Mouse (Mus musculus) kidney, adult 11 months (tissue): ENCODE data around the gene Gm5767.

Source experiments
- DNase-seq: peaks from one replicate; pipeline ENCODE4 v3.0.0; 2022

Gm5767 gene

DNA sequence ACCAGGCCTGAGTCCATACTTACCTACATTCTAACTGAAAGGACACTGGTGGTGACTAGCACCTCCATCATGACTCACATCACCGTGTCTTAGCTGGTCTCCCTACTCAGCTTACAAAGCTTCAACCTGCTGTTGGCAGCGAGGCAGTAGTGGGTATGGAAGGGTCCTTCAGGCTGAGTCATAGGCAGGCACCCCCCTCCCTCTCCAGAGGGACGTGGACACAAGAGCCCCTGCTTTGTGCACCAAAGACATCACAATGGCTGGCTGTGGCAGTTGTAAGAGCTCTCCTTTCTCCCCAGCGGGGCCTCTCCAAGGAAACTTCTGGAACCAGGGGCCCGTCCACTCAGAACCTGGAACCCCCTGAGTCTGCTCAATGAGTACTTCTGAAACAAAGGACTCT is at the start of gene Gm5767:
Gene Gm5767, plus strand, starts transcription at position 301 of the 400 bp plus-strand sequence.
- no peak for DNase-seq

- no peak for DNase-seq
Observed at GRCm38 (mm10) chr16:8631428-8631827, 49.1 kb upstream of the Gm5767 start.

DNA sequence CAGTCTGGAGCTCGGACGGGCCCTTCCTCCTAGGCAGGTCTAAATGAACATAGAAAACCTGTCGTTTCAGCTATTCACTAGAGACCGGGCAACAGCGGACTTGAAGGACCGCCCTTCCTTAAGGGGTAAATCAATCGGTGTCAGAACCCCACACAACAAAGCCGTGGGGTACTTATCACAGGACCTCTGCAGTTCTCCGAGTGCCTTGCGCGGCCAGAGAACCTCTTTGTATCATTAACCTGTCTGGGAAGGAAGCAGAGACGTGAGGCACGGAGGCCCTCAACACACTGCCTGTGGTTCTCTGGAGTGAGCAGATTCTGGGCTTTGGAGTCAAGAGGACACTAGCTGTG is 43.7 kb upstream of the Gm5767 start:
- no peak for DNase-seq

- DNase-seq = peak; percentile 91
Observed at GRCm38 (mm10) chr16:8637217-8638051, 43.1 kb upstream of the Gm5767 start, which contains the start of the genes Pmm2 and Tmem186. Pmm2 (plus strand) TSS chr16:8637674. Tmem186 (minus strand) TSS chr16:8637712.

GRCm38 (mm10) chr16:8638131-8638530 is 42.4 kb upstream of the Gm5767 start:
- DNase-seq = no peak

DNA sequence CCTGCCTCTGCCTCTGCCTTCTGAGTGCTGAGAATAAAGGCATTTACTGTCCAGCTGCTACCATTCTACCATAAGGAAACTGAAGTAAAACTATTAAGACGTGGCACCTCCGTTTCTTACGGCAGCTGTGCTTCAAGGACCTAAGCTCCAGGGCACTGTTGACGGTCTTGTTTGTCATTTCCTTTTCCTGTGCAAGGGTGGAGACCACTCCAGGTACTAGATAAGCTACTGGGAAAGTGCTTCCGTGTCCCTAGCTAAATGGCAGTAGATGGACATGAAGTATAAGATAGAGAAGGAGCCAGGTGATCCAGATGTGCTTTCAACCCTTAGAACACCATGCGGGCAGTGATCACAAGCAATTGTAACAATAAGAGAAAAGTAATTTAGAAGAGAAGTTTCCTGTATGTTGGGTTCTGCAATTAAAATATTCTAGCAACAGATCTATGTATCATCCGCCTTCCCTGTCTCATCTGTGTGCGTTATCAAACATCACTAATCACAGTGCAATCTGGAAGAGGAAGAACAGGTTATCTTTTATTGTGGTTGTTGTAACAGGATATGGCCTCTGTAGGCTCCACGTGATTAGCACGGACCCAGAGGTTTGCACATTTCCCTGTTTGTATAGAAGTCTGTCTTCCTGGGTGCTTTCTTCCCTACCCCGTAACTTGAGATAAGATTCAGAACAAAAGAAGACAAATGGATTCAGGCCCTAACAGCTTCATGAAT is 40.9 kb upstream of the Gm5767 start:
- DNase-seq = no peak

DNA sequence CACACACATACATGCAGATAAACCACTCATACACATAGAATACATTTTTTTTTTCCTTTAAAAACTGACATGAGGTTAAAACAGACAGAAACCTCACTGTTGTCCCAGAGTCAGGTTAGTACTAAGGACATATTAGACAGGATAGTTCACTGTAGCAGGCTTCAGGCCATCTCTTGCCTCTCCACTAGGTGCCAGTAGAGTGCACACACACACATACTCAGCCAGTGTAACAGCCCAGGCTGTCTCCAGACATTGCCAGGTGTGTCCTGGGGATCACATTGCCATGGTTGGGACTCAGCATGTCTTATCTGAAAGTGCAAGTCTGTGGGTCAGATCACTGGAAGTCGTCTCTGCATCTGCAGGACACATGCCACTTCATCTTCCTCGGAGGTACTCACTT is 36.7 kb upstream of the Gm5767 start:
- DNase-seq = peak; percentile 34

GRCm38 (mm10) chr16:8645546-8645945 is 35.0 kb upstream of the Gm5767 start:
- DNase-seq = no peak

DNA sequence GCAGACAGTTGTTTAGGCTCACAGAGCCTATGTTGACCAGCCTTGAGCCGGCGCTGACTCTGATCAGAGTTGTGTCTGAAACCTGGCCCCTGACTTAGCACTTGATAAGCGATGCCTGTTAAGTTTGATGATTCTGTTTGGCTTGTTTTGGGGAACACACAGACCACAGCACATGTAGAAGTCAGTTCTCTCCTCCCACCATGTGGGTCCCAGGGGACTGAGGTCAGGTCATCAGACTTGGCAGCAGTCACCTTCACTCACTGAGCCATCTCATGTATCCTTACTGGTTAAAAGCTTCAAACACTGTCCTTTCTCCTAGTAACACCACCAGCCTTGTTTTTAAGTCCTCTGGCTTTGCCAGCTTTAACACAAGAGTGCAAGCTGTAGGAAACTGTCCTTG is 30.6 kb upstream of the Gm5767 start:
- no peak for DNase-seq

- DNase-seq = no peak
Observed at GRCm38 (mm10) chr16:8655108-8655507, 25.5 kb upstream of the Gm5767 start.

DNA sequence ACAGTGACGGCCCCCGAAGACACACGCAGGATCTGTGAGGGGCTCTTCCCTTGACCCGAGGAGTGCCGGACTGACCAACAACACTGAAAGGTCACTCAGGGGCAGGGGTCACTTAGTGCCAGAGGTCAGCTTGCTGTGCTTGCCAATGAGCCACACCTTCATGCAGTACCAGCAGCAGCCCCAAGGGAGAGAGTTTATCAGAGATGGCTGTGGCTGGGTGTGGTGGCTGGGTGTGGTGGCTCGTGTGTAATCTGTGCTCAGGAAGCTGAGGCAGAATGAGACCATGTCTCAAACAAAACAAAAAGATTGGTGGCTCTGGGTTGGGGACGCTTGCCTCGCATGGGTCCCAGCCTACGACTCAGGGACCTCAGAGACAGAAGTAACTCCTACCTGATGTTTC is 25.0 kb upstream of the Gm5767 start:
- no peak for DNase-seq

- no peak for DNase-seq
Observed at GRCm38 (mm10) chr16:8656256-8656655, 24.3 kb upstream of the Gm5767 start.

- no peak for DNase-seq
Observed at GRCm38 (mm10) chr16:8658349-8658748, 22.2 kb upstream of the Gm5767 start.

DNA sequence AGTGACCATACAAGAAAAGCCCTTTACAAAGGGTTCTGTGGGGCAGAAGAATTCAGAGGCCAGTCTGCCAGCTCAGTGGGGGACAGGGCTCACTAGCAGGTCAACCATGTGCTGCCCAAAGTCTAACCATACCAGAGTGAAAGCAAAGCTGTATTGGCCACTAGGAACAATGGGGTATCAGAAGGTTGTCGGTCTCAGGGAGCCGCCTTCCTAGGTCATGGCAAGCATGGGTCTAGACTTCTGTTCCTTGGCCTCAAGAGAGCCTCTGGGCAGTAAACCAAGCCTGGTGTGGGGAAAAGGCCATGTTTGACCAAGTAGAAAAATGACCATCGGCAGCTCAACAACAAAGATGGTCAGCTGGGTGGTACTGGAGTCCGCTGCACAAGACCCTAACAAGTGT is 21.8 kb upstream of the Gm5767 start:
- peak; percentile 42 for DNase-seq

DNA sequence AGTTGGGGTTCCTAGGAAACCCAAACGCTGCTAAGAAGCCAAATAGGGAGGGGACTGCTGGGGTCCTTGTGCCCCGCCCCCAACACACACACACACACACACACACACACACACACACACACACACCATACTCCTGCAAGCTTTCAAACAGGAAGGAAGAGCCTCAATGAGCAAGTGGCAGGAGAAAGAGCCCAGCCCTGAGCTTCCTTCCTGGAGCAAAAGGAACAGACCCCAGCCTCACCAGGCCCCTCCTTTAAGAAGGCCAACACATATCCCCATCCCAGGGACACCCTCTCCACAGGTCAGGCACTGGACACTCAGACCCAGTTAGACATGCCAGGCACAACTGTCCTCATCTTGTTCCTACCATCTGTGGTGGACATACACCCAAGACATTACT is 17.5 kb upstream of the Gm5767 start:
- no peak for DNase-seq

DNA sequence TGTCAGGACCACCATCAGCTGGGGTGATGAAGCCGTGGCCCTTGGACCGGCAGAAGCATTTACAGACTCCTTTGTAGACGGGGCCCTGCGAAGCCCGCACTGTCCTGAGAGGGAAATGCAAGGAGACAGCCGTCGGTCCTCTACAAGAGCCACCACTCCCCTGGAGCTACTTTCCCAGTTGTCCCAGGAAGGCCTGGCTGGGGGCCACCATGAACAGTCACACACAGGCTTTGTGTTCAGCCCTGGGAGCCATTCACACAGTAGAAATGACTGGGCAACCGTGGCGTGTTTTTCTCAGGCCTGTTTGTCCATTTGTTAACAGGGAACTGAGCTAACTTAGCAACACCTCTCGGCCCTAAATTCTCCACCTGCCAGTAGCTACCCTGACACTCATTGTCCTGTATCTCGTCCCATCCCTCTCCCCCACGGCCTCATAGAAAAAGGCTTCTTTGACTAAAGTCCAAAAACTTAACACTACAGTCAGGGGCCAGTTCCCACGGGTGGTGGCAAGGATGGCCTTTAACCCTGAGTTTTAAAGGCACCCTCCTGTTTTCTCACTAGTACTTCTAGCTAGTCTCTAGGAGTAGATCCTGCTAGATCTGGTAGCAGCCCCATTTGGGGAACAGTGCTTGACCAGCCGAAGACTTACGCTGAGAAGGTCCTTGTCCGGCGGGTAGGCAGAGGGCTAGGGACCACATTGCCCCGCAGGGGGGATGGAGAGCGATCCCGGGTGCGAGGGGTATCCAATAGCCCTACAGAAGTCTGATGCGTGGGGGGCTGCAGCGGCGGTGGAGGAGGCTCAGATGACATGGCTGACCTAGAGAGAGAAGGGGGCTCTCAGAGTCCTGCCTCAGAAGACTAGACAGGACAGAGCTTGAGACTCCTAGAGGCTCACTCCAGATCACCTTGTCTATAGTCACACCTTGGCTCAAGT is 16.7 kb upstream of the Gm5767 start:
- peak; percentile 53 for DNase-seq

DNA sequence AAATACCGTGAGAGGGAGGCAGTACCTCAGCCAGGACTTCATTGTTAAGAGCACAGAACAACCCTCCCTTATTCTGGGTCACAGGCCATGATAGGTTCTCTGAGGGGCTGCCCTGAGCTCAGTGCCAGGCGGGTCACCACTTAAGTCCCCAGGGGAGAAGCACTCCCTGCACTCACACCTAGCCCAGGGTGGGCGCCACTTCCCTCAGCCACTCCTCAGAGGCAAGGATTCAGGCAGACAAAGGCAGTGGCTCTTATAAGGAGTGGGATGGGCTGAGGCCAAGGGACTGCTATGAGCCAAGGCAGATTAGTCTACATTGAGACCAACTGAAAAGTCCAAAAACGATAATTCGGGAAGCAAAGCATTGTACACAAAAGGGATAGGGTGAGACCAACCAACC is 15.2 kb upstream of the Gm5767 start:
- no peak for DNase-seq

DNA sequence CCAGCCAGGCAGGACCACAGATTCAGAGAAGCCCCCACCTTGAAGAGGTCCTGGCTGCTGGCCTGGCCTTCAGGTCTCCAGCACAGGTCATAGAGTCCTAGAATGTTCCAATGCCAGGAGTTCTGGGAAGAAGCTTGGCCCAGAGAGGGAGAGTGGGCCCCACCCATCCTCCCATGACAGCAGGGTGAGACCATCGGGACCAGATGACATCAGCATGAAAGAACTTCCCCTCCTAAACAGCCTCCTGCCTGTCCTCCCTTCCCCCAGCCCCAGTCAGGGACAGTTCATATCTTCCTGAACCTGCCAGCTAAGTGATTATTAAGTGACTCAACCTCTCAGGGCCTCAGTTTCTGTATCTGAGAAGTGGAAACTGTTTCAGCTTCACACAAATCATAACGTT is 14.1 kb upstream of the Gm5767 start:
- peak; percentile 69 for DNase-seq

GRCm38 (mm10) chr16:8667261-8667660 is 13.3 kb upstream of the Gm5767 start:
- no peak for DNase-seq

GRCm38 (mm10) chr16:8667814-8668213 is 12.8 kb upstream of the Gm5767 start:
- no peak for DNase-seq

DNA sequence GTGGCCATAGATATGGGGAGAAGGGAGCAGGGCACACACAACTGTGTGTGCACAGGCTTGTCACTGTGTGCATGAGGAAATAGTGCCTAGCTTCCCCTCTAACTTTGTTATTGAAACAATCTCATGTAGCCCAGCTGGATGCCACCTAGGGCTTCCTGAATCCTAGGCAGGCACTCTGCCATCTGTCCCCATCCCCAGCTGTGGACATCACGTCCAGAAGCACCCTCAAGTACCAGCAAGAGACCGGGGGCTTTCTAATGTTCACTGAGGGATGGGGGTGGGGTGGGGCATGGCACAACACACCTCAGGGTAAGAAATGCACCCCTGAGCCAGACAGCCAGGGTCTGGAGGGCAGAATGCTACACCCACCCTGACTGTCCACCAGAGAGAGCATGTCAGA is 12.2 kb upstream of the Gm5767 start:
- no peak for DNase-seq

GRCm38 (mm10) chr16:8669432-8669831 is 11.1 kb upstream of the Gm5767 start:
- DNase-seq = no peak
